Mouse (Mus musculus): Measurements from ENCODE around the gene Ttc21b. TPM values are rescaled to one million over a fixed set of nuclear protein-coding genes. Genes with fewer than 3 reads are reported as not detected.

Ttc21b gene
- polyA plus RNA-seq (2016; fragmentation: Nextera tagmentation; extraction: Ambion mirVana): 10.9 and 13.4 TPM in 2 replicates

DNA sequence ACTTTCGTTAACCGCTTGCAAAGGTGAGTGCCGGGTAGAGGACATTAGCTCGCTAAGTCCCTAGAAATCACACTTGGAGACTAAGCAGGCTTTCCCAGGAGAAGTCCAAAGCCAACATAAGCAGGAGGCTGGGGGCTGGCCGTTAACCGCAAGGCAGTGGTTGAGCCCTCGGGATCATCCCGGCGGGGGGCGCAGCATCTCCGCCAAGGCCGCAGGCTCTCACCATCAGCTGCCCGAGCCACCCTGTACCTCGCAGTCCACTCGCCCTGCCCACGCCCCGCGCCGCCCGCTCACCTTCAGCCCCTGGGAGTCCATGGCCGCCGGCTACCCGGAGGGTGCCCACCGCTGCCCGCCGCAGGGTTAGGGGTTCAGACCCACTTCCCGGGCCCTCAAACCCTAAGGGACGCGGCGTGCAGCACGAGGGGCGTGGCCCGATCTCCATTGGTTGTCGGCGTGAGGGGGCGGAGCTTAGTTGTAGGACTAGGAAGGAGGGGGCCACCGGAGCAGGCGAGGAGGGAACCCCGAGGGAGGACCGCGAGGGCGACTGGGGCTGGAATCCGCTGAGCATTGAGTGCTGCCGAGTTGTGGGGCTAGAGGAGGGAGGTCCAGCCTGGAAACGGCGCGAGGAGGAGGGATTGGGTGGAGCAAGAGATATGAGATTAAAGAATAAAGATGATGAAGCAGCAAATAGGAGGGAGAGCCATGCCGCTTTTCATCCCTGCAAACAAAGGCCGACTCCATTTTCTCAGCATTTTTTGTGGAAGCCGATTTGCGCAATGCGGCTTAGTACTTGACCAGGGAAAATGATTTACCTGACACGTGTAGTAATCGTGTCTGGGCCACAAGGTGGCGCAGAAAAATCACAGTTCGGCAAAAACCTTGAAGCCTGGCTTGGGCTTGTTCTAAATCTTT is at the start of gene Ttc21b:
Gene Ttc21b (minus strand): TSS at position 398 of the 912 bp plus-strand sequence.
- Histone ChIP-seq H3K4me3 (peak within 1 kb of the TSS; percentile 68), H3K9me3 (no peaks in the 10 kb centered on the region), H3K36me3 (peaks cover 12% of the 10 kb centered on the region), H3K27ac (peak within 1 kb of the TSS; percentile 89), H3K4me1 (replicated peaks) (peaks cover 16% of the 10 kb centered on the region), H3K27me3 (ENCODE audit: insufficient read depth, poor library complexity, severe bottlenecking) (no peaks in the 10 kb centered on the region)
- peak; percentile 96 for DNase-seq (ENCODE audit: low spot score)
- whole genome bisulfite sequencing: under 1% methylated on average over 56 of the region's 56 CpGs

DNA sequence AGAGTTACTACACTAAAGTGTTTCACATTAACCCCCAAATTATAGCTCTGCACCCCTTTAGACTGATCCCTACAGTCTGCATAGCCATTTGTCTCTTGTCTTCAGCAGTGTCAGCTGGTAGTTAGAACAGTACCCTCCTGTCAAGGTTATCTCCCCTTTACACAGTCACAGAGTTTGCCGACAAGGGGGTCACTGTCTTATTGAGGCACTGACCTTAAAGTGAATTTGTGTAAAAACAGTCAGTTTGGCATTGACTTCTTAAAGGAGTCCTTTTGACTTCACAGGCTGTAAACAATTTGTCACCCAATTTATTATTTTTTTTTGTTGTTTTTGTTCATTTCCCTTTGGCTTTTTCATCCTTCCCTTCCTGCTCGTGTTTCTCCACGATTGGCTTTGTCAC is 16.1 kb upstream of the Ttc21b start:
- H3K4me3 ChIP-seq: no peak overlapping the region
- H3K9me3 ChIP-seq: no peaks in the 10 kb centered on the region
- no peak for DNase-seq (ENCODE audit: low spot score)
- no peaks in the 10 kb centered on the region for H3K4me1 ChIP-seq (replicated peaks)
- H3K36me3 ChIP-seq: no peaks in the 10 kb centered on the region
- H3K27ac ChIP-seq: no peak overlapping the region
- no peaks in the 10 kb centered on the region for H3K27me3 ChIP-seq (ENCODE audit: insufficient read depth, poor library complexity, severe bottlenecking)
- WGBS: 85% methylated on average over 3 of the region's 3 CpGs

DNA sequence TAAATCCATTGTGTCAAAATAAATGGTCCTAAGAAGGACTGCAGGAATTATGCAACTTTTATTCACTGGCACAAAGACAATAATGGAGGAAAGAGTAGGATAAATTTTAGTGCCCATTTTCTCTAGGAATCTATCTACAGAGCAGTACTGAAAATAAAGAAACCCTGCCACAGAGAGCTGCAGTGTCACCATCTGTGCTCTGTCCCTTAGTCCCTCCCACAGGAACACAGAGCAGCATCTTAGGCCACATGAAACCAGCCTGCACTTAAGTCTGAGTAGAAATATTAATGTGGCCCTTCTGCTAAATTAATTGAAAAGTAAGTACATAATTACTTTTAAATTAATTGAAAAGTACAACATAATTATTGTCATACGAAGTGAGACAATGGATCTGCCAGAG is 12.4 kb downstream of the Ttc21b start:
- Histone ChIP-seq H3K4me1 (replicated peaks) (no peaks in the 10 kb centered on the region), H3K27me3 (ENCODE audit: insufficient read depth, poor library complexity, severe bottlenecking) (no peaks in the 10 kb centered on the region), H3K4me3 (no peak overlapping the region), H3K9me3 (no peaks in the 10 kb centered on the region), H3K27ac (no peak overlapping the region), H3K36me3 (peaks cover 49% of the 10 kb centered on the region)
- DNase-seq (ENCODE audit: low spot score): no peak
- WGBS: 94% methylated on average over 1 of the region's 1 CpGs

DNA sequence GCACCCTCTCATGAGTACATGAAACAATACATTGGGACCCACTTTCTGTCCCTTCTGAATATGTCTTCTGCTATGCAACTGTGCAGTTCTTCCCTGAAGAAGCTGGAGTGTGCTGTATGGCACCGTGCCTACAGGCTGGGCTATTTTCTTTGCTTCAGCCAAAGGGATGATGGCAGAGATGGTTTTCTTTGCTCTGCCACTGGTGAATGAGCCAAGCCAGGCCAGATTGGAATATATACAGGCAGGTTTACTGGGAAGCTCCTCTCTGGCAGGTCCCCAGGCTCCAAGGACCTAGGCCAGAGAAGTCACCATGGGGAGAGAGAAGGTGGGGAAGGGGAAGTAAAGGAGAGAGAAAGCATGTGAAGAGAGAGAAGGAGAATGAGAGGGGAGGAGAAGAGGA is 16.1 kb downstream of the Ttc21b start:
- Histone ChIP-seq H3K4me1 (replicated peaks) (no peaks in the 10 kb centered on the region), H3K27ac (no peak overlapping the region)

DNA sequence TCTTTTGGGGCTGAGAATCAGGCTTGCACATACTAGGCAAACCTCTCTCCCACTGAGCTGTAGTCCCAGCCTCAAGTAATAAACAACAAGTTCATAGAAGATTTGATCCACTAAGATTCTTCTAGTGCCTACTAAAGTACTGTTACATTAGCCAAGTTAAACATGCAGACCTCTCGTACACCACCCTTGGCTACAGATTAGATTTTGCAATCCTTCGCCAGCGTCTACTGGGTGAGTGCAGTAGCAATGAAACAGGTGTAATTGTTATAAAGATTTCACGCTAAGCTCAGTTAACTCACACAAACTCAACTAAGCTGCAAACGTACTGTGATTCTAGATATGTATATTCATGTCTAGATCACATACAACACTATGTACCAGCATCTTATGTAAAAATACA is 17.5 kb downstream of the Ttc21b start:
- Histone ChIP-seq H3K4me3 (no peak overlapping the region), H3K27me3 (ENCODE audit: insufficient read depth, poor library complexity, severe bottlenecking) (no peaks in the 10 kb centered on the region), H3K9me3 (no peaks in the 10 kb centered on the region), H3K4me1 (replicated peaks) (no peaks in the 10 kb centered on the region), H3K27ac (no peak overlapping the region), H3K36me3 (peaks cover 47% of the 10 kb centered on the region)
- WGBS: 95% methylated on average over 5 of the region's 5 CpGs
- DNase-seq (ENCODE audit: low spot score): no peak

More for the DNA sequence above, 16.1 kb downstream of the Ttc21b start:
- Histone ChIP-seq H3K4me3 (no peak overlapping the region), H3K36me3 (peaks cover 41% of the 10 kb centered on the region), H3K9me3 (no peaks in the 10 kb centered on the region), H3K27me3 (ENCODE audit: insufficient read depth, poor library complexity, severe bottlenecking) (no peaks in the 10 kb centered on the region)
- 90% methylated on average over 1 of the region's 1 CpGs for WGBS
- DNase-seq (ENCODE audit: low spot score): no peak

DNA sequence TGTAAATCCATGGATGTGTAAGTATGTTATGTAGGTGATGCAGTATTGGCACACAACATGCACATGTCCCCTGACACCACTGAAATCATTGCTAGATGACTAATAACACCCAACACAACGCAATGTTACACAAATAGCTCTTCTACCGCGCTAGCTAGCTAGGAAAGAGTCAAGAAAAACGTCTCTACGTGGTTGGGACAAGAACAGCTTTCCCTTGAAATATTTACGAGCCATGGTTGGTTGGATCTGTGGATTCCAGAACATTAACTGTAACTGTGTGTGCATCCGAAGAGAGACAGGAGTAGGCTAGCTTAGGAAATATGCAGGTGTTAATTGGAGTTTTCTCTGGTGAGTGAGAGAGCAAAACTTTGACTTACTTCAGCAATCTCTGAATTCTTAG is 35.5 kb downstream of the Ttc21b start:
- no peaks in the 10 kb centered on the region for H3K4me1 ChIP-seq (replicated peaks)
- H3K27ac ChIP-seq: no peak overlapping the region
- peaks cover 50% of the 10 kb centered on the region for H3K36me3 ChIP-seq
- H3K9me3 ChIP-seq: no peaks in the 10 kb centered on the region
- WGBS: 94% methylated on average over 7 of the region's 7 CpGs
- no peak for DNase-seq (ENCODE audit: low spot score)
- H3K4me3 ChIP-seq: no peak overlapping the region
- H3K27me3 ChIP-seq (ENCODE audit: insufficient read depth, poor library complexity, severe bottlenecking): no peaks in the 10 kb centered on the region

DNA sequence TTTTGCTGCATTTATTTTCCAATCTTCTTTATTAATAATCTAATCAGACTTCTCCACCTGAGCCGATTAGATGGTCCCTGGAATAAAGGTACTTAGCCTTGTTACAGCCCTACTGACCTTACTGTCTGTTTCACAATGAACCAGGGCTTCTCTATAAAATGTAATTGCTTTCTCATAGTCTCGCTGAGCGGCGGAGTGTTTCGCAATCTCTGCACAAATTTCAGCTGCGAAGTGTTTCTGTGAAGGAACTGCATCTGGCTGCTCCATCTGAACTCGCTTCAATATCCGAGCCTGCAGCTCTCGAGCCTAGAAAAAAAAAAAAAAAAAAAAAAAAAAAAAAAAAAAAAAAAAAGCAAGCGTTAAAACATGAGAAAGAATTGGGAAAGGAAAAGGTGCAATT is 46.5 kb downstream of the Ttc21b start:
- H3K27me3 ChIP-seq (ENCODE audit: insufficient read depth, poor library complexity, severe bottlenecking): no peaks in the 10 kb centered on the region
- 94% methylated on average over 10 of the region's 10 CpGs for WGBS
- H3K4me1 ChIP-seq (replicated peaks): no peaks in the 10 kb centered on the region

DNA sequence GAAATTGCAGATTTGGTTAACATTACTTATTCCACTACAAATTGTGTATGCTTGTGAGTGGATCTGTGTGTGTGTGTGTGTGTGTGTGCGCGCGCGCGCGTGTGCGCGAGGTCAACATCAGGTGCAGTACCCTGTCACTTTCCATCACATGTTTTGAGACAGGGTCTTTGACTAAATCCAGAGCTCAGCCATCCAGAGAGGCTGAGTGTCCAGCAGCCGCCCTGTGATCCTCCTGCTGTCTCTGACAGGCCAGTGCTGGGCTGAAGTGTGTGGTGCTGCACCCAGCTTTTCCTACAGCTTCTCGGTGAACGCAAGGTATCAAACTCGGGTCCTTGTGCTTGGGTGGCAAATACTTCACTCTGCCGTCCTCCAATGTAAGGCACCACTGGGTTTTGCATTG is 47.1 kb downstream of the Ttc21b start:
- no peak for DNase-seq (ENCODE audit: low spot score)
- Histone ChIP-seq H3K27ac (no peak overlapping the region), H3K36me3 (peaks cover 53% of the 10 kb centered on the region), H3K4me1 (replicated peaks) (no peaks in the 10 kb centered on the region), H3K27me3 (ENCODE audit: insufficient read depth, poor library complexity, severe bottlenecking) (no peaks in the 10 kb centered on the region), H3K9me3 (no peaks in the 10 kb centered on the region), H3K4me3 (no peak overlapping the region)
- 94% methylated on average over 13 of the region's 13 CpGs for WGBS

More for the DNA sequence above, 46.5 kb downstream of the Ttc21b start:
- no peak for DNase-seq (ENCODE audit: low spot score)
- peaks cover 56% of the 10 kb centered on the region for H3K36me3 ChIP-seq
- no peak overlapping the region for H3K27ac ChIP-seq
- no peaks in the 10 kb centered on the region for H3K9me3 ChIP-seq
- no peak overlapping the region for H3K4me3 ChIP-seq

DNA sequence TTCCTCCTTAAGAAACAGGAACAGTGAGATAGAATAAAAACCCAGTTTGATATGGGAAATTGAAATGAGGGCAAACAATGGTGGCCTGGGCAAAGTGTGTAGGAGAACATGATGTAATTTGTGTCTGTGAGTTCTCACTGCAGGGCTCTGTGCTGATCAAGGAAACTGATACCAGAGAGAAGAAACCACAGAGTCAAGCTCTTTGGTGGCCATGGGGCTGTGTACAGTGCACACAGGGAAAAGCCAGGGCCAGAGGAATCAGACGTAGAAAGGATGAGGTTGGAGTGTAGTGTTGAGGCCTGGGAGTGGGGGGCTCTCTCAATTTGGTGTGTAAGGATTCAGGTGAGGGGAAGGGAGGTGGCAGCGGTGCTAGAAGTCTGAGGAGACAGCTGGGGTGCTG is 49.6 kb downstream of the Ttc21b start:
- WGBS: 92% methylated on average over 2 of the region's 2 CpGs
- no peak for DNase-seq (ENCODE audit: low spot score)

DNA sequence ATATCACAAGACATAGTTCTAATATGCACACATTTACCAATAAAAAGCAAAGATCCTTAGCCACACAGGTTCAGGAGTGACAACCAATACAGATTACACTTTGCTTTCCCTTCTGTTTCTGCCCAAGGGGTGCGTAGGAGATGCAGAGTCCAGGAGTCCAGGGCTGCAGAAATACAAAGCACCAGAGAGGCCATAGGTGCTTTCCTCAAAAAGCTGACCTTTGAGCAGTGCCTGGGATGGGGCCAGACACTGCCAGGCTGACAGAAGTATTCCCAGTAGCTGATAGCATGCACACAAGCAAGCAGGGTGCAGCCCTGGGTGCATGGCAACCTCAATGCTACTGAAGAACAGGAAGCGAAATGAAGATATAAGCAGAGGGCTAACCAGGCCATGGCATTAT is 52.2 kb downstream of the Ttc21b start:
- Histone ChIP-seq H3K9me3 (no peaks in the 10 kb centered on the region), H3K36me3 (peaks cover 63% of the 10 kb centered on the region), H3K4me1 (replicated peaks) (no peaks in the 10 kb centered on the region), H3K27ac (no peak overlapping the region), H3K4me3 (no peak overlapping the region), H3K27me3 (ENCODE audit: insufficient read depth, poor library complexity, severe bottlenecking) (no peaks in the 10 kb centered on the region)
- no peak for DNase-seq (ENCODE audit: low spot score)
- WGBS: 89% methylated on average over 2 of the region's 2 CpGs

More for the DNA sequence above, 49.6 kb downstream of the Ttc21b start:
- Histone ChIP-seq H3K27me3 (ENCODE audit: insufficient read depth, poor library complexity, severe bottlenecking) (no peaks in the 10 kb centered on the region), H3K4me1 (replicated peaks) (no peaks in the 10 kb centered on the region), H3K9me3 (no peaks in the 10 kb centered on the region), H3K36me3 (peaks cover 51% of the 10 kb centered on the region), H3K27ac (no peak overlapping the region), H3K4me3 (no peak overlapping the region)

DNA sequence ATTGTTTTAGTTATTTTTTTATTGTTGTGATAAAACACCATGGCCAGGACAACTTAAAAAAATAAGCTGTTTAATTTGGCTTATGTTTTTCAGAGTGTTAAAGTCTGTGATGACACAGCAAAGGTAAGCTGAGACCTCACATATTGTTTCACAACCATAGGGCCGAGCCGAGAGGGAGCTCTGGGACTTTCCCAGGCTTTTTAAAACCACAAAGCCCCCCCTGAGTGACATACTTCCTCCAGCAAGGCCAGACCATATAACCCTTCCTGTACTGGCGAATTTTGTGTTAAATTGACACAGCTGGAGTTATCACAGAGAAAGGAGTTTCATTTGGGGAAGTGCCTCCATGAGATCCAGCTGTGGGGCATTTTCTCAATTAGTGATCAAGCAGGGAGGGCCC is 56.2 kb downstream of the Ttc21b start:
- WGBS: 41% methylated on average over 3 of the region's 3 CpGs
- H3K4me1 ChIP-seq (replicated peaks): no peaks in the 10 kb centered on the region
- no peaks in the 10 kb centered on the region for H3K9me3 ChIP-seq

DNA sequence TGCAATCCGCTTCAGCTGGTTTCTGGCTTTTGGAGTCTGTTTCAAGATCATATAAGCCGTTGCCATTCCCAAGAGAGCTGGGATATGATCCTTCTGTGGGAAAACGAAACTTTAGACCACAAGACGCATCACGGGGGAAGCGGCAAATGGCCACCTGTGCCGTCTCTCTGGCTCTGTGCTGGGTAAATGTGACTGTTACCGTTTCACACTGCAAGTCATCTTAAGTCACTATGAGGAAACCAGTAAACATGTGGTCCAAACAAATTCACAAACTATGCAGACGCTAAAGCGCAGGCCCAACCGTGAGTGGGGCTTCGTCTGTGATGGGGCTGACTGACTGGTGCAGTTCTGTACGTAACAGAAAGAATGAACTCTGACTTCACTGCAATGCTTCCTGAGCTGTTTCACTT is 64.7 kb downstream of the Ttc21b start:
- no peak for DNase-seq (ENCODE audit: low spot score)
- Histone ChIP-seq H3K4me1 (replicated peaks) (no peaks in the 10 kb centered on the region), H3K27me3 (ENCODE audit: insufficient read depth, poor library complexity, severe bottlenecking) (no peaks in the 10 kb centered on the region), H3K9me3 (no peaks in the 10 kb centered on the region), H3K36me3 (peaks cover 43% of the 10 kb centered on the region), H3K4me3 (no peak overlapping the region), H3K27ac (no peak overlapping the region)
- WGBS: 90% methylated on average over 13 of the region's 13 CpGs

More for the DNA sequence above, 56.2 kb downstream of the Ttc21b start:
- H3K27ac ChIP-seq: no peak overlapping the region
- peaks cover 59% of the 10 kb centered on the region for H3K36me3 ChIP-seq
- no peak for DNase-seq (ENCODE audit: low spot score)
- no peak overlapping the region for H3K4me3 ChIP-seq
- H3K27me3 ChIP-seq (ENCODE audit: insufficient read depth, poor library complexity, severe bottlenecking): no peaks in the 10 kb centered on the region

DNA sequence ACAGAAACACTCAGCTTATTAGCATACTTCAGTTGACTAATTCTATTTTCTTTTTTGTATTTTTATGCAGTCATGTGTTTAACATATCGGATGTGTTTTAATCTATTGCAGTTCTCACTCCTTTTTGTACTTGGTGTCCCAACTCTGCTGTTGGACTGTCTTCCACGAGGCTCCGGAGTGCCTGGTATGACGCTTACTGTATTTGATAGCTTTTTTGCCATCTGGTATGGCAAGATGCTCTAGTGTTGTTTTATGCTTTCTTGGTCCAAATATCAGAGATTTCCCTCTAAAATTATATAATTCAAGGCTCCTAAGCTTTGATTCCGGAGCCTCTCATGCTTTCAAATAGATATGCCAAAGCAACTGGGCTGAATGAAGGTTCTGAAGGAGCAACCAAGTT is 66.3 kb downstream of the Ttc21b start:
- 94% methylated on average over 5 of the region's 5 CpGs for WGBS
- no peaks in the 10 kb centered on the region for H3K9me3 ChIP-seq
- no peak overlapping the region for H3K27ac ChIP-seq
- peaks cover 36% of the 10 kb centered on the region for H3K36me3 ChIP-seq
- no peaks in the 10 kb centered on the region for H3K27me3 ChIP-seq (ENCODE audit: insufficient read depth, poor library complexity, severe bottlenecking)
- no peaks in the 10 kb centered on the region for H3K4me1 ChIP-seq (replicated peaks)
- DNase-seq (ENCODE audit: low spot score): no peak
- no peak overlapping the region for H3K4me3 ChIP-seq

Data from hindbrain, embryonic 10.5 days (tissue).